Mouse (Mus musculus) right cerebral cortex, postnatal 14 days (tissue): ENCODE measurements around the gene F7.
"Not testable (repeated sequence)": the region's sequence is repeated elsewhere in the genome, so short reads cannot be mapped to it uniquely, and the experiment has no call there.

Experiments used
- DNase-seq: peaks from one replicate; pipeline ENCODE4 v3.0.0; 2022

F7 gene

DNA sequence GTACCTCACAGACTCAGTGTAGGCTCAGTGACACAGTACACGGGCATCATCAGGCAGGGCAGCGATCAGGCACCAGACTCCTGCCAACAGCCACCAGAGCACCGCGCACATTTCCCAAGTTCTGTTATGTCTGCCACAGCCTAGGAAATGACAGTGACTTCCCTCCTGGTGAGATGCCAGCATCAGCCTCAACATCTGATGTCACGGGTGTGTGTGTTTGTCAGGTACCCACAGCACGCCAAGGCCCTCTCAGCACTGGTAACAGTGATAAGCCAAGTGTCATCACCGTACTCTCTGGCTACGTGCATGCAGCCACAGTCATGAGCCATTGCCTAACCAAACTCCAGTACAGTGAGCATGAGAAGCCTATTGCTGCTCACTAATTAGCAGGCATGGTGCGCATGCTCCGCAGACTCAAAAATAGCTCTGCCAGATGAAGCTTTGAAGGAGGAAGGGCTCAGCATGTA is 10.5 kb downstream of the F7 start:
- peak; percentile 26 for DNase-seq

DNA sequence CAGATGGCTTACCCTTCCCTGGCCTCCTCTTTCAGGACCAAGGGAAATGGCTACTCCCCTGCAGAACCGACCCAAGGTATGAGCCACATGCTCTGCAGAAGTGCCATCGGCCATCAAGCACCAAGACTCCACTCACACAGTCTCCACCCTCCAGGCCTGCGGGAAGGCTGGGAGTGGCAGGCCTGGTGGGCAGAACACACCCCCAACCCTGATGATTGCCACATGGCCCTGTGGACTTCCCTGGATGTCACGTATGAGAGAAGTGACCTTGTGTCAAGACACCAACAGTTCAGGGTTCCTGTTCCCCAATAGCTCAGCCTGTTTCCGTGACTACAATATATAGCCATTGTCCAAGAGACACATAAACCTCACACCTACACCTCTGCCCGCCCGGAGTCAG is 11.2 kb downstream of the F7 start, which contains the start of gene F10:
TSS of gene F10 (plus strand) at position 294 of the 400 bp plus-strand sequence.
- no peak for DNase-seq

GRCm38 (mm10) chr8:13037569-13037968 is 11.7 kb downstream of the F7 start:
- no peak for DNase-seq

GRCm38 (mm10) chr8:13039054-13039453 is 13.2 kb downstream of the F7 start:
- DNase-seq = no peak

DNA sequence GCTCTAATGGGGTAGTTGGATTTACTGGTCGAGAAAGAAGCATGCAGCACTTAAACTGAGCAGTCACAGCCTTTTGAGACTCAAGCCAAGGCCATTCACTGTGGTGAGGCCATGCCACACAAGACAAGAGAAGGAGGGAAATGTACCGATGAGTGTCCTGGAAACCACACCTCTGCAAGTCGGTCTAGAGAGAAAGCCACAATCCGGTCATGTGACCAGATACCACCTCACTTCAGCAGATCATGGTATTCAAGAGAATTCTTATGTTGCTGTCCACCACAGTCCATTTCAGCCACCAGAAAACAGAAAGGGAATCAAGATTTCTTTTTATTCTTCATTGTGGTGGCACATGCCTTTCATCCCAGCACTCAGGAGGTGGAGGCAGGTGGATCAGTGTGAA is 15.6 kb downstream of the F7 start:
- DNase-seq = no peak

DNA sequence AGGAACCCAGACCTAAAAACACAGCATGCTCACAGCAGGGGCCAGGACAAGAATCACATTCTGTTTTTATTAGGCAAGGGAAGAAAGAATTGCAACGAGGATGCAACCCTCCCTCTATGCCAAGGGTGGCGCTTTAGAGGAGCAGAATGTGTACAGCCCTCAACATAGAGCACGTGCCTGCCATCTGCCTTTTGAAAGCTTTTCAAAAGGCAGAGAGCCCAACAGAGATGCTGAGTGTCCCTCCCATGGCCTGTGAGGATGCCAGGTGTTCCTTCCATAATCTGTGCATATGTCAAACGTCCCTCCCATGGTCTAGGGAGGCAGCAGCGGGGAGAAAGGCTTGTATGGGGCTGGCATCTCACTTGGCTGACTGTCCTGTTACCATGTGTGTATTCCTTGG is 21.8 kb downstream of the F7 start:
- no peak for DNase-seq

DNA sequence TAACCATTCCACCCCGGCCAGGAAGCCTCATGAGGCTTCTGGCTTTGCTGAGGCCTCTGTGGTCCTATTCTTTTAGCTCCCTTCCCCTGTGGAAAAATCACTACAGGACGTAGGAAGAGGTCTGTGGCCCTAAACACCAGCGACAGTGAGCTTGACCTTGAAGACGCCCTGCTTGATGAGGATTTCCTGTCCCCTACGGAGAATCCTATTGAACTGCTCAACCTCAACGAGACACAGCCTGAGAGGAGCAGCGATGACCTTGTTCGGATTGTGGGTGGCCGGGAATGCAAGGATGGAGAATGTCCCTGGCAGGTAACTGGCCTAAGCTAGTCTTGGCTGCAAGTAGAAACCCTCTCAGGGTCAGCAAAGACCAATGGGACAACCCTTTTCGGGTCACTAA is 24.7 kb downstream of the F7 start:
- DNase-seq = no peak

DNA sequence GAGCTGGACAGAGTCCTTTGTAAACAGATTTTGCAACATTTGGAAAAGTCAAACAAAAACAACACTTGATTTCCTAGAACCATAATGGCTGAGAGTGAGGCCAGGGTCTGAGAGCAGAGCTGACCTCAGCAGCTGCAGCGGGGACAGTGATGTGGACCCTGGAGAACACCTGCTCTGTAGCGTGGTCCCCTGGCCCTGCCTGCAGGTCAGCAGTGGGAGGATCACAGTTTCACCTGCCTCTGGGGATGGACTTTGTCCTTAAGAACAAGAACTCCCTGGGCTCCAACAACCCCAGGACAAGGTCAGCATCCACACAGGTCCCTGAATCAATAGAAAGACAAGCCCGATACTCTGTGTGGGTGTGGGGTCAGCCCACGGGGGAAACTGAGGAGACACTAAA is 31.5 kb downstream of the F7 start:
- DNase-seq = no peak

DNA sequence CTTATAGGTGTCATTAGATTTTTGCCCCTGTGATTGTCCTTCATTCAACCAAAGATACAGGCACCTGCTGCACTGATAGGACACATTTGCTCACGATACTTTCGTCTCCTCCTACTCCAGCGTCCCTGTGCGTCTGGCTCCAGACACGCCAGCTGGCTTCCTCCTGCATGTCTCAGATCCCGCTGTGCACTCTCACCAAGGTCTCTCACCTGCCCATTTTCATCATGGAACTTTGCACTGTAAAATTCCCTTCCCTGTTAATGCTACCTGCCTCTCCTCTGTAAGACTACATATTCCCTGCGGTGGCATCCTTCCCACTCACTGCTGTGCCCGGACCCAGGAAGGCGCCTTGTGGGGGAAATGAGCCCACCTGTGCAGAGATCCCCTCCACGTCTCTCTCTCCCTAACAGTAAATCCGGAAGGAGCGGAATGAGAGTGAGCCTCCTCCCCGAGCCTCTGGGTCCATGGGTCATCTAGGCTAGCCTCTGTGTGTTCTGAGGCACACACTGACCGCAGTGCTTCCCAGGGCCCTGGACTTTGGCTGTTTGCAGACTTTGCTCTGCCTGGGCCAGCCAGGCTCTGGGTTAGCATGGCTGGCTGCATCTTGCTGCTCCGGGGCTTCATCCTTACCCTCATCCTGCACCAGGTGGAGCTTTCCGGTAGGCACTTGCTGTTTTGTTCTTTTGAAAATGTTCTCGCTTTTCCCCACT is 34.8 kb downstream of the F7 start, which contains the start of gene Proz:
TSS of gene Proz (plus strand) at position 474 of the 710 bp plus-strand sequence.
- no peak for DNase-seq

DNA sequence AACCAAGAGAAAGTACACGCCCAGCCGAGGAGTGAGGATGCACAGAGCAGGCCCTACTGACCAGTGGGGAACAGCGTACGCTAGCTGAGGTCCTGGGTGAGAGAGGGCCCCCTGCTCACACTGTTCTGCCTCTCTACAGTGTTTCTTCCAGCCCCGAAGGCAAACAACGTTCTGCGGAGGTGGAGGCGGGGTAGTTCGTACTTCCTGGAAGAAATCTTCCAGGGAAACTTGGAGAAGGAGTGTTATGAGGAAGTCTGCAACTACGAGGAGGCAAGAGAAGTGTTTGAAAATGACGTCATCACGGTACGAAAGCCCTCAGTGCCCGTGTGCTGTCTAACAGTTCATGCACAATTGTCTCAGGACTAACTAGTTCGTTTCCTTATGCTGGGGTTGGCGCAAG is 37.3 kb downstream of the F7 start:
- DNase-seq = no peak

- no peak for DNase-seq
Measured at GRCm38 (mm10) chr8:13073255-13073654, 47.4 kb downstream of the F7 start.

DNA sequence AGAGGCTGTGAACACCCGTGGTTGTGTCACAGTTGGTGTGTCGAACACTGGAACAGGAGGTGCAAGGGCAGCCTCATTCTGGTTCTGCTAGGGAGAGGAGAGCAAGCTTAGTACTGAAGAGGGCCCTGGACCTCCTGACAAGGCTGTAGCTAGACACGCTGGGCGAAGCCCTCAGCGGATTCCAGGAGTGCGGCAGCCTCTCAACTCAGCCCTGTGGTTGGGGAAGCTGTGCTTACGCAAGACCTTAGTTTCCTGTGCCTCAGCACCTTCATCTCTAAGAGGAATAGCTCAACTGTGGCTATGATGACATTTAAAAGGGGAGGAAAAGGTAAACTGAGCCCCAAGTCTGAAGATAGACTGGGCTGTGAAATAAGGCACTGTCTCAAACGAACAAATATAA is 49.2 kb downstream of the F7 start:
- DNase-seq = no peak

DNA sequence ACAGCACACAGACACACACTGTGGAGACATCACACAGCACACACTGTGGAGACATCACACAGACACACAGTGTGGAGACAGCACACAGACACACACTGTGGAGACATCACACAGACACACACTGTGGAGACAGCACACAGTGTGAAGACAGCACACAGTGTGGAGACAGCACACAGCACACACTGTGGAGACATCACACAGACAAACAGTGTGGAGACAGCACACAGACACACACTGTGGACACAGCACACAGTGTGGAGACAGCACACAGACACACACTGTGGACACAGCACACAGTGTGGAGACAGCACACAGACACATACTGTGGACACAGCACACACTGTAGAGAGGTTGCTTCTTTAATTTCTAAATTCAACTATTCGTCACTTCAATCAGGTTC is 49.7 kb downstream of the F7 start:
- DNase-seq = not testable (repeated sequence)

DNA sequence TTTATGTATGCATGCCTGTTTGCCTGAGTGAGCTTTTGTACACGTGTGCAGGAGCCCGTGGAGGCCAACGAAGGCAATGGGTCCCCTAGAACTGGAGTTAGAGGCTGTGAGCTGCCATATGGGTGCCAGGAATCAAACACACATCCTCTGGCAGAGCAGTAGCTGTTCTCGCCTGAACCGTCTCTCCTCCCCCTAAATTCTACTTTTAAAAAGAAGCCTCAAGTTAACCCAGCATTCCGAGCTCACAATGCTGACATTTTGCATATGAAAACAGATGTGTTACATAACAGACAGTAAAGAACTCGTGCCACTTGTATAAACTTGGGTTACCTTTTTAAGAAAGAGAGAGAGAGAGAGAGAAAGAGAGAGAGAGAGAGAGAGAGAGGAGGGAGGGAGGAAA is 51.7 kb downstream of the F7 start:
- DNase-seq = no peak
